Mouse (Mus musculus) MEL (cell line): ENCODE measurements around the gene Thsd4. TPM values are rescaled to one million over a fixed set of nuclear protein-coding genes. Genes with fewer than 3 reads are reported as not detected.

Experiments used
- DNase-seq: peaks from one replicate; pipeline ENCODE4 v3.0.0; 2011; ENCODE audit warnings: low read depth, low spot score
- H3K27ac ChIP-seq: 2 replicates; pipeline ENCODE4 v1.5.1; 2012; ENCODE audit warnings: low read depth, mild to moderate bottlenecking, control low read depth, low read length, moderate library complexity; ENCODE audit not compliant: control insufficient read depth
- H3K27me3 ChIP-seq, 2 experiments: fragments of 150-350 bp in 1 of 2; sonication (generic) in 1 of 2; 2 replicates each; pipeline ENCODE4 v1.6.1; 2012; ENCODE audit warnings: low read length in 2 of 2, mild to moderate bottlenecking in 2 of 2, improper control_type of control experiment in 1 of 2, moderate library complexity in 1 of 2; ENCODE audit not compliant: insufficient read depth in 2 of 2, control insufficient read depth in 1 of 2
- H3K36me3 ChIP-seq, 2 experiments: 2 replicates each; pipeline ENCODE4 v1.6.1; 2012 to 2014; ENCODE audit warnings: low read length in 2 of 2, improper control_type of control experiment in 1 of 2, inconsistent platforms in 1 of 2, mild to moderate bottlenecking in 1 of 2; ENCODE audit not compliant: insufficient read depth in 2 of 2, control insufficient read depth in 1 of 2
- H3K4me1 ChIP-seq, 2 experiments: fragments of 150-350 bp in 1 of 2; sonication (generic) in 1 of 2; 2 replicates each; pipeline ENCODE4 v1.6.1; 2012; ENCODE audit warnings: low read length in 2 of 2, improper control_type of control experiment in 1 of 2, mild to moderate bottlenecking in 1 of 2; ENCODE audit not compliant: insufficient read depth in 2 of 2, control insufficient read depth in 1 of 2
- H3K4me3 ChIP-seq, 2 experiments: fragments of 150-350 bp in 1 of 2; sonication (generic) in 1 of 2; 2 replicates each; pipeline ENCODE4 v1.5.1; 2012; ENCODE audit warnings: low read depth in 2 of 2, low read length in 2 of 2, mild to moderate bottlenecking in 2 of 2, moderate library complexity in 2 of 2, control low read depth in 1 of 2, improper control_type of control experiment in 1 of 2; ENCODE audit not compliant: control insufficient read depth in 1 of 2, insufficient read depth in 1 of 2
- H3K79me2 ChIP-seq: 2 replicates; pipeline ENCODE4 v1.6.1; 2012; ENCODE audit warnings: mild to moderate bottlenecking, low read length, moderate library complexity; ENCODE audit not compliant: control insufficient read depth, poor library complexity, insufficient read depth
- H3K9ac ChIP-seq: 2 replicates; pipeline ENCODE4 v1.6.1; 2012; ENCODE audit warnings: low read depth, mild to moderate bottlenecking, control low read depth, low read length, moderate library complexity; ENCODE audit not compliant: control insufficient read depth, poor library complexity, severe bottlenecking
- H3K9me3 ChIP-seq: fragments of 150-350 bp; sonication (generic); replicated peaks from 2 replicates; pipeline ENCODE4 v1.6.1; 2012; ENCODE audit warnings: mild to moderate bottlenecking, low read length, improper control_type of control experiment, moderate library complexity; ENCODE audit not compliant: insufficient read depth
- BHLHE40 ChIP-seq: IDR thresholded peaks from 2 replicates; pipeline ENCODE4 v1.6.1; 2012; ENCODE audit warnings: low read depth, mild to moderate bottlenecking, inconsistent platforms, low read length, improper control_type of control experiment, borderline replicate concordance
- CHD1 ChIP-seq: IDR thresholded peaks from 2 replicates; pipeline ENCODE4 v1.6.1; 2012; ENCODE audit warnings: low read depth, mild to moderate bottlenecking, inconsistent platforms, low read length, improper control_type of control experiment
- CHD2 ChIP-seq: IDR thresholded peaks from 2 replicates; pipeline ENCODE4 v1.6.1; 2011; ENCODE audit warnings: low read length, improper control_type of control experiment
- ELF1 ChIP-seq: IDR thresholded peaks from 2 replicates; pipeline ENCODE4 v1.6.1; 2014; ENCODE audit warnings: low read depth, mild to moderate bottlenecking, inconsistent platforms, low read length, improper control_type of control experiment, moderate library complexity
- EP300 ChIP-seq, 2 experiments: IDR thresholded peaks; 2 replicates each; pipeline ENCODE4 v1.6.1; 2011; ENCODE audit warnings: improper control_type of control experiment in 2 of 2, low read length in 2 of 2, low read depth in 1 of 2, mild to moderate bottlenecking in 1 of 2
- ETS1 ChIP-seq: IDR thresholded peaks from 2 replicates; pipeline ENCODE4 v1.6.1; 2012; ENCODE audit warnings: low read depth, mild to moderate bottlenecking, inconsistent platforms, low read length, improper control_type of control experiment, moderate library complexity
- GATA1 ChIP-seq: IDR thresholded peaks from 2 replicates; pipeline ENCODE4 v1.6.1; 2011; ENCODE audit warnings: low read depth, low read length, improper control_type of control experiment
- HCFC1 ChIP-seq: IDR thresholded peaks from 2 replicates; pipeline ENCODE4 v1.6.1; 2012; ENCODE audit warnings: low read depth, mild to moderate bottlenecking, inconsistent platforms, low read length, improper control_type of control experiment, moderate library complexity
- KAT2A ChIP-seq: conservative IDR thresholded peaks from 2 replicates; pipeline ENCODE4 v1.6.1; 2012; ENCODE audit warnings: low read depth, low read length, improper control_type of control experiment, inconsistent platforms
- MEF2A ChIP-seq: IDR thresholded peaks from 2 replicates; pipeline ENCODE4 v1.6.1; 2014; ENCODE audit warnings: low read depth, mild to moderate bottlenecking, inconsistent platforms, low read length, improper control_type of control experiment; ENCODE audit not compliant: poor library complexity, insufficient replicate concordance, severe bottlenecking; ENCODE audit errors: extremely low read depth
- MXI1 ChIP-seq: IDR thresholded peaks from 2 replicates; pipeline ENCODE4 v1.6.1; 2011; ENCODE audit warnings: mild to moderate bottlenecking, low read depth, low read length, improper control_type of control experiment
- MYB ChIP-seq: IDR thresholded peaks from 2 replicates; pipeline ENCODE4 v1.6.1; 2011; ENCODE audit warnings: mild to moderate bottlenecking, low read depth, low read length, improper control_type of control experiment
- NRF1 ChIP-seq: IDR thresholded peaks from 2 replicates; pipeline ENCODE4 v1.6.1; 2014; ENCODE audit warnings: low read depth, mild to moderate bottlenecking, inconsistent platforms, low read length, improper control_type of control experiment, moderate library complexity; ENCODE audit not compliant: poor library complexity, insufficient read depth, severe bottlenecking
- POLR2A ChIP-seq, 2 experiments: IDR thresholded peaks; 2 replicates each; pipeline ENCODE4 v1.6.1; 2011 to 2012; ENCODE audit warnings: low read length in 2 of 2, mild to moderate bottlenecking in 2 of 2, control low read depth in 1 of 2, improper control_type of control experiment in 1 of 2, low read depth in 1 of 2, moderate library complexity in 1 of 2; ENCODE audit not compliant: control insufficient read depth in 1 of 2, insufficient read depth in 1 of 2, poor library complexity in 1 of 2
- RAD21 ChIP-seq: IDR thresholded peaks from 2 replicates; pipeline ENCODE4 v1.6.1; 2011; ENCODE audit warnings: mild to moderate bottlenecking, low read depth, low read length, improper control_type of control experiment
- SIN3A ChIP-seq: IDR thresholded peaks from 2 replicates; pipeline ENCODE4 v1.6.1; 2012; ENCODE audit warnings: low read length, improper control_type of control experiment, inconsistent platforms
- TAL1 ChIP-seq: IDR thresholded peaks from 2 replicates; pipeline ENCODE4 v1.6.1; 2012; ENCODE audit warnings: mild to moderate bottlenecking, inconsistent platforms, low read length, moderate library complexity, mixed read lengths
- TBP ChIP-seq: IDR thresholded peaks from 2 replicates; pipeline ENCODE4 v1.8.0; 2011; ENCODE audit warnings: low read depth, low read length, improper control_type of control experiment
- USF2 ChIP-seq, 2 experiments: IDR thresholded peaks; 2 replicates each; pipeline ENCODE4 v1.6.1; 2011 to 2012; ENCODE audit warnings: improper control_type of control experiment in 2 of 2, low read length in 2 of 2, borderline replicate concordance in 1 of 2, inconsistent platforms in 1 of 2, low read depth in 1 of 2, mild to moderate bottlenecking in 1 of 2; ENCODE audit not compliant: insufficient read depth in 1 of 2
- polyA plus RNA-seq, 2 experiments: library from polyadenylated mRNA; stranded (reverse) in 1 of 2; unstranded in 1 of 2; fragments of >175 nt in 1 of 2; fragments of >200 nt in 1 of 2; gene quantifications; 2 replicates each; pipeline versions ENCODE4 v1.2.1 to v1.2.4; 2012; ENCODE audit warnings: low replicate concordance in 2 of 2, low read depth in 1 of 2; ENCODE audit not compliant: insufficient read length in 2 of 2, insufficient read depth in 1 of 2, missing spikeins in 1 of 2
- total RNA-seq: library from RNA; depleted of rRNA; stranded (reverse); fragments of 300-350 nt; gene quantifications from 2 replicates; pipeline ENCODE4 v1.2.3, GENCODE M21; 2012

Gene Thsd4
- total and polyA plus RNA-seq, 3 experiments = 0.08 TPM; not detected in 1

DNA sequence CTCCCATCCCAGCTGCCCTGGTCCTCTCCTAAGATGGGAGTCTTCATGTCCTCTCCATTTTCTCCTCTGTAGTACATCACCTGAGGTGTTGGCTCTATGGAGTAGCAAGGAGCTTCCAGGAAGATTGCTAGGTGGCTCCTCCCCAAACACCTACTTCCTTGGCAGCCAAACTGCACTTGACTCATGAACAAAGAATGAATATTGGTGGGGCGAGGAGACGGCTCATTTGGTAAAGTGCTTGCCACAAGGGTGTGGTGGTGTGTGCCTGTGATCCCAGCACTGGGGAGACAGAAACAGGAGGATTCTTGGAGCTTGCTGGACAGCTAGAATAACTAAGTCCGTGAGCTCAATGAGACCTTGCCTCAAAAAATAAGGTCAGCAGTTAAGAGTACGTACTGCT lies 128.9 kb downstream of the Thsd4 start:
- DNase-seq = no peak
- H3K4me1 ChIP-seq = no peaks in the 10 kb centered on the region
- no peaks in the 10 kb centered on the region for H3K79me2 ChIP-seq
- no peak overlapping the region for H3K4me3 ChIP-seq
- no peak overlapping the region for H3K9ac ChIP-seq
- H3K36me3 ChIP-seq = no peaks in the 10 kb centered on the region
- H3K27ac ChIP-seq = no peak overlapping the region
- H3K9me3 ChIP-seq = no peaks in the 10 kb centered on the region
- H3K27me3 ChIP-seq = no peaks in the 10 kb centered on the region
- no peak for TF ChIP-seq TAL1
- TF ChIP-seq SIN3A = no peak
- TF ChIP-seq ETS1 = no peak
- no peak for TF ChIP-seq GATA1
- no peak for TF ChIP-seq MXI1
- TF ChIP-seq, all 39 proteins: peak for 0

DNA sequence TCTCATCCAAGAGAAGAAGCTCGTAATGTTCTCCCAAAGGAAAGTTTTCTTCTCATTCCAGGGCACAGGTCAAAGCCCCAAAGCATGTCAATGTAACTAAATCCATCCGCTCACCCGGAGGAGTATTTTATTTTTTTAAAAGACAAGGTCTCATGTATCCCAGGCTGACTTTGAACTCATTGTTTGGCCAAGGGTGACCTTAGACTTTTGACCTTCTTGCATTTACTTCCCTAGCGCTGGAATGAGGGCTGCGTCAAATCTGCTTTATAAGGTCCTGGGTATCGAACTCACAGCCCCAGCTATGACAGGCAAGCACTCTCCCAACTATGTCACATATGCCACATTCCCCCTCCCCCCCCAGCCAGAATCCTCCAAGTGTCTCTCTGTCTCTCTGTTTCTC lies 137.1 kb downstream of the Thsd4 start:
- Histone ChIP-seq H3K4me1 (no peaks in the 10 kb centered on the region), H3K79me2 (no peaks in the 10 kb centered on the region), H3K9ac (no peak overlapping the region), H3K27ac (no peak overlapping the region), H3K9me3 (no peaks in the 10 kb centered on the region), H3K27me3 (no peaks in the 10 kb centered on the region), H3K4me3 (no peak overlapping the region), H3K36me3 (no peaks in the 10 kb centered on the region)
- DNase-seq = no peak
- TF ChIP-seq POLR2A (IDR thresholded peaks at IDR 0.05; ENCODE audit: control insufficient read depth in 1 of 2, insufficient read depth in 1 of 2, low read depth in 1 of 2, low read length in 2 of 2, poor library complexity in 1 of 2) = no peak
- no peak for TF ChIP-seq EP300 (IDR thresholded peaks at IDR 0.05; ENCODE audit: low read depth in 1 of 2, low read length in 2 of 2)
- no peak for TF ChIP-seq CHD2
- TF ChIP-seq MYB = no peak
- no peak for TF ChIP-seq TAL1
- TF ChIP-seq NRF1 = no peak
- no peak for TF ChIP-seq ELF1
- no peak for TF ChIP-seq MEF2A
- no peak for TF ChIP-seq CHD1
- TF ChIP-seq RAD21 = no peak
- TF ChIP-seq HCFC1 = no peak
- no peak for TF ChIP-seq USF2 (IDR thresholded peaks at IDR 0.05; ENCODE audit: borderline replicate concordance in 1 of 2, insufficient read depth in 1 of 2, low read depth in 1 of 2, low read length in 2 of 2)
- no peak for TF ChIP-seq TBP
- TF ChIP-seq GATA1 = no peak
- no peak for TF ChIP-seq KAT2A
- TF ChIP-seq BHLHE40 = no peak
